In genomic region chr6:88196054-88196732, GRCm38 (mm10) we compare ENCODE assay signal across 8 mouse cellular contexts. TPM values are rescaled to one million over a fixed set of nuclear protein-coding genes. Genes with fewer than 3 reads are reported as not detected.
DNase-seq lines count a peak whose midpoint lies in the region; ATAC-seq lines count a peak whose summit lies in the region.

No protein-coding gene starts in this region.

- H3K27ac ChIP-seq in midbrain, embryonic 11.5 days (ENCODE audit: low read depth, low read length) = no peak overlapping the region

- peak overlapping the region; percentile 34 for H3K4me3 ChIP-seq in midbrain, embryonic 11.5 days (ENCODE audit: low read depth, low read length)

- ATAC-seq in midbrain, embryonic 11.5 days (ENCODE audit: low FRiP score) = no peak
- no peak for ATAC-seq in megakaryocyte-erythroid progenitor cell, adult 5-6 weeks (replicated peaks; ENCODE audit: low FRiP score, low TSS enrichment, poor library complexity, severe bottlenecking)

- intact Hi-C loops in heart, postnatal 36 days (cut with DNase I) = loop anchor here (5.0 kb wide), 1 partner anchor 49 kb away; no protein-coding TSS in a partner anchor

- H3K36me3 ChIP-seq in midbrain, embryonic 11.5 days (ENCODE audit: control insufficient read depth, insufficient read depth, low read length) = no peaks in the 10 kb centered on the region

- H3K27me3 ChIP-seq in midbrain, embryonic 11.5 days (ENCODE audit: control insufficient read depth, insufficient read depth, low read length) = peaks cover 100% of the 10 kb centered on the region

- H3K4me2 ChIP-seq in midbrain, embryonic 11.5 days = peak overlapping the region; percentile 57

- H3K9me3 ChIP-seq in midbrain, embryonic 11.5 days (ENCODE audit: control insufficient read depth, low read length) = no peaks in the 10 kb centered on the region

- H3K4me1 ChIP-seq in midbrain, embryonic 11.5 days (ENCODE audit: control insufficient read depth, insufficient read depth, low read length) = peaks cover 30% of the 10 kb centered on the region

- DNase-seq in adrenal gland, postnatal 10 days = peak; percentile 13
- no peak for DNase-seq in adrenal gland, adult 18-20 months (ENCODE audit: low spot score in 2 of 2)
- peak; percentile 72 for DNase-seq in R1 (ENCODE audit: low read depth, low spot score)
- peak; percentile 24 to 43 for DNase-seq in heart, postnatal 36 days
- peak; percentile 96 for DNase-seq in midbrain, embryonic 11.5 days (ENCODE audit: low spot score, missing footprints)
- no peak for DNase-seq in urinary bladder, adult 18-20 months (ENCODE audit: low spot score in 2 of 2)
- no peak for DNase-seq in urinary bladder, postnatal 36 days (ENCODE audit: low spot score in 2 of 2)

- peak overlapping the region; percentile 45 for H3K9ac ChIP-seq in midbrain, embryonic 11.5 days (ENCODE audit: low read length)

- WGBS in midbrain, embryonic 11.5 days = 2% methylated on average over 33 of the region's 33 CpGs

RNA-seq across cellular contexts. Expression of gene Gata2, which starts 2.5 kb away (rescaled TPM):
- 10 to 100 TPM; 26.3 to 33.2 TPM for total RNA-seq in adrenal gland, postnatal 10 days (2021)
- 10 to 100 TPM; 23.5 to 28.8 TPM for total RNA-seq in adrenal gland, adult 18-20 months (2021)
- 10 to 100 TPM; 17.3 to 20.1 TPM for total RNA-seq in heart, postnatal 36 days (2021)
- 26.6 and 28.6 TPM in 2 replicates for polyA plus RNA-seq in midbrain, embryonic 11.5 days (2014; fragmentation: Nextera tagmentation; extraction: Ambion mirVana)
- 101 and 116 TPM in 2 replicates for total RNA-seq in megakaryocyte-erythroid progenitor cell, adult 5-6 weeks (2014; fragmentation: Nextera tagmentation)
- total RNA-seq in megakaryocyte-erythroid progenitor cell, adult 5-6 weeks (2017) = 37.4 and 48.8 TPM in 2 replicates

RNA-seq across cellular contexts. Expression of gene Dnajb8, which starts 25.9 kb away (rescaled TPM):
- not detected for total RNA-seq in adrenal gland, postnatal 10 days (2021)
- not detected for total RNA-seq in adrenal gland, adult 18-20 months (2021)
- not detected for total RNA-seq in heart, postnatal 36 days (2021)
- polyA plus RNA-seq in midbrain, embryonic 11.5 days (2014; fragmentation: Nextera tagmentation; extraction: Ambion mirVana) = not detected in 2 replicates
- not detected in 2 replicates for total RNA-seq in megakaryocyte-erythroid progenitor cell, adult 5-6 weeks (2014; fragmentation: Nextera tagmentation)
- not detected in 2 replicates for total RNA-seq in megakaryocyte-erythroid progenitor cell, adult 5-6 weeks (2017)

Comparison
In these comparisons a context has a peak if more than half of its experiments do, and no peak if none do; other contexts are left out.
1. DNase-seq: peak in adrenal gland, postnatal 10 days (single experiment), R1 (single experiment), heart, postnatal 36 days (2 of 2) and midbrain, embryonic 11.5 days (single experiment); none in adrenal gland, adult 18-20 months (0 of 2), urinary bladder, adult 18-20 months (0 of 2) and urinary bladder, postnatal 36 days (0 of 2).